Mouse (Mus musculus) liver, postnatal 0 days (tissue): ENCODE results near the gene Cpt1b. TPM values are rescaled to one million over a fixed set of nuclear protein-coding genes. Genes with fewer than 3 reads are reported as not detected.
"Not testable (repeated sequence)": the region's sequence is repeated elsewhere in the genome, so short reads cannot be mapped to it uniquely, and the experiment has no call there.

Source experiments
- ATAC-seq: fragments of 200-750 bp; cut with Nextera tagmentation; 2 replicates; pipeline ENCODE4 v1.8.0; 2017; ENCODE audit warnings: mild to moderate bottlenecking, moderate library complexity
- DNase-seq: peaks from one replicate; pipeline ENCODE4 v3.0.0-alpha.2; 2016
- H3K27ac ChIP-seq: fragments of 300-500 bp; sonication (generic); 2 replicates; pipeline ENCODE4 v1.5.1; 2014; ENCODE audit warnings: antibody characterized with exemption, moderate library complexity, mild to moderate bottlenecking, low read depth
- H3K27me3 ChIP-seq: fragments of 300-500 bp; sonication (generic); 2 replicates; pipeline ENCODE4 v1.6.1; 2014; ENCODE audit warnings: low read length, control low read depth, mixed read lengths; ENCODE audit not compliant: insufficient read depth
- H3K36me3 ChIP-seq: fragments of 300-500 bp; sonication (generic); replicated peaks from 2 replicates; pipeline ENCODE4 v1.6.1; 2014; ENCODE audit warnings: mild to moderate bottlenecking, control low read depth, low read length, moderate library complexity, mixed read lengths; ENCODE audit not compliant: insufficient read depth
- H3K4me1 ChIP-seq: fragments of 300-500 bp; sonication (generic); 2 replicates; pipeline ENCODE4 v1.6.1; 2014; ENCODE audit warnings: antibody characterized with exemption, mild to moderate bottlenecking, control low read depth; ENCODE audit not compliant: insufficient read depth
- H3K4me2 ChIP-seq: fragments of 300-500 bp; sonication (generic); 2 replicates; pipeline ENCODE4 v1.6.1; 2014; ENCODE audit warnings: low read depth, mild to moderate bottlenecking, low read length, moderate library complexity, mixed read lengths
- H3K4me3 ChIP-seq: fragments of 300-500 bp; sonication (generic); 2 replicates; pipeline ENCODE4 v1.5.1; 2014; ENCODE audit warnings: low read depth, low read length
- H3K9ac ChIP-seq: fragments of 300-500 bp; sonication (generic); replicated peaks from 2 replicates; pipeline ENCODE4 v1.6.1; 2014; ENCODE audit warnings: mild to moderate bottlenecking, moderate library complexity
- H3K9me3 ChIP-seq: fragments of 300-500 bp; sonication (generic); 2 replicates; pipeline ENCODE4 v1.6.1; 2016; ENCODE audit warnings: mild to moderate bottlenecking, control low read depth, low read length, mixed read lengths
- CTCF ChIP-seq: sonication (generic); IDR thresholded peaks from 2 replicates; pipeline ENCODE4 v1.5.1; 2016; ENCODE audit warnings: antibody characterized with exemption, low read depth
- EP300 ChIP-seq: IDR thresholded peaks from 2 replicates; pipeline ENCODE4 v1.6.1; 2016; ENCODE audit warnings: antibody characterized with exemption, low read depth, mild to moderate bottlenecking
- WGBS: fragments of 180-500 bp; shearing (Covaris S2); extraction: QIAGEN DNeasy Blood & Tissue Kit; methylation state at CpG from one replicate; pipeline ENCODE4 v1.1.7; 2014; ENCODE audit not compliant: insufficient replicate concordance; 5-methylcytosine and 5-hydroxymethylcytosine counted together
- polyA plus RNA-seq: library from polyadenylated mRNA; unstranded; fragments of >200 nt; fragmentation: Nextera tagmentation; extraction: Ambion mirVana; gene quantifications from 2 replicates; pipeline ENCODE4 v1.2.1, GENCODE M21; 2015

Gene Cpt1b
- polyA plus RNA-seq, 1 experiment from 2014 or later = 12.4 TPM

DNA sequence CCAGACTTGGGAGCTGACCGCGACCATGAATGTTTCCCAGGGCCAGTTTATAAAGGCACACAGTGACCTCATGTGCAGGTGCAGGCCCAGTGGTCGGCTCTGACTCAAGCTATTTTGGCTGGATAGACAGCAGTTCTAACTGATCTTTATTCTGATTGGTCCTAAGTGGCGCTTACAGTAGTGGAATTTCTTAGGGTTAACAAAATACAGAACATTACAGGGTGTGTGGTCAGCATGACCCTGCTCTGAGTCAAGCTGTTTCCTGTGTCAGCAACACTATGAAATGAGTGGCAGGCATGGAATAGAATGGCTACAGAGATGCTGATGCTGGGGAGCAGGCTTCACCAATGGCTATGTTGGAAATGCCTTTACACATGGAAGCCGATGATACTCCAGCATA, 10.2 kb upstream of the Cpt1b start:
- Histone ChIP-seq H3K27ac (no peak overlapping the region), H3K27me3 (no peaks in the 10 kb centered on the region), H3K9ac (no peak overlapping the region), H3K36me3 (no peaks in the 10 kb centered on the region), H3K4me2 (no peak overlapping the region), H3K4me3 (no peak overlapping the region), H3K4me1 (peaks cover 3% of the 10 kb centered on the region), H3K9me3 (no peaks in the 10 kb centered on the region)
- ATAC-seq (no peak), DNase-seq (no peak)
- TF ChIP-seq CTCF (no peak), EP300 (no peak)
- WGBS = 80% methylated on average over 5 of the region's 5 CpGs

DNA sequence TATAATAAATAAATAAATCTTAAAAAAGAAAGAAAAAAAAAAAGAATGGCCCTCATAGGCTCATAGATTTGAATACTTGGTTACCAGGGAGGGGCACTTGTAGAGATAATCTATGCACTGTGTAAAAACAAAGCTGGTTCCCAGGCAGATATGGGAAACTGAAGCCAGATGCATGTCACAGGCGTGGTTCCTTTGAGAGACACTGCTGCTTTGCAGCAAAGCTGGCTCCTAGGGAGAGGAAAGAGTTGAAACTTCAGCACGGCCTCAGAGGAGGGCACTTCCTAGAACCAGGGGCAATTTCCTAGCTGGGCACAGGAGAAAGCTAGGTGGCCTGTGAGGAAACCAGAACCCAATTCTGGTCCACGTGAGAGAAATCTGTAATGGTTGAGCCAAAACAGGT, 8.5 kb upstream of the Cpt1b start:
- H3K4me2 ChIP-seq = no peak overlapping the region
- no peaks in the 10 kb centered on the region for H3K9me3 ChIP-seq
- H3K36me3 ChIP-seq = no peaks in the 10 kb centered on the region
- ATAC-seq (no peak), DNase-seq (no peak)
- peaks cover 9% of the 10 kb centered on the region for H3K4me1 ChIP-seq
- no peaks in the 10 kb centered on the region for H3K27me3 ChIP-seq
- TF ChIP-seq EP300 = no peak
- TF ChIP-seq CTCF = no peak
- 58% methylated on average over 3 of the region's 3 CpGs for WGBS
- H3K27ac ChIP-seq = no peak overlapping the region
- no peak overlapping the region for H3K4me3 ChIP-seq
- no peak overlapping the region for H3K9ac ChIP-seq

DNA sequence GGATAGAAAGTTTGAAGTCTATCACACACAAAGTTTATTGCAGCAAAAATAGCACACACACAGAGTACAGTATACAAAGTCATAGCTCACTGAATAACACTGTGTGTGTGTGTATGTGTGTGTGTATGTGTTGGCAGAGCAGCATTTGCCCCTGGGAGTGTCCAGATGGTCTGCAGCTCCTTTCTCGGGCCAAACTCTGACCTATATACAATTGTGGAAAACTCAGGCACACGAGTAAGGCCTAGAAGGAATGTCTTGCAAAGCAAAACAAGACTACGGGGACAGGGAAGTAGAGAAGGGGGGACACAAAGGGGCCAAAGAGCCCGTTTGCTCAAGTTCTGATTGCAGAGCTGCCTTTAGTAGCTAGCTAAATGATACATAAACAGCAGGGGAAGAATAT, 7.3 kb upstream of the Cpt1b start:
- no peaks in the 10 kb centered on the region for H3K9me3 ChIP-seq
- no peak for ATAC-seq
- peaks cover 15% of the 10 kb centered on the region for H3K4me1 ChIP-seq
- no peak overlapping the region for H3K27ac ChIP-seq
- no peak overlapping the region for H3K4me3 ChIP-seq
- no peak overlapping the region for H3K9ac ChIP-seq
- H3K36me3 ChIP-seq = peaks cover 1% of the 10 kb centered on the region
- 72% methylated on average over 4 of the region's 4 CpGs for WGBS
- no peaks in the 10 kb centered on the region for H3K27me3 ChIP-seq
- no peak for DNase-seq
- TF ChIP-seq CTCF (no peak), EP300 (no peak)
- no peak overlapping the region for H3K4me2 ChIP-seq

DNA sequence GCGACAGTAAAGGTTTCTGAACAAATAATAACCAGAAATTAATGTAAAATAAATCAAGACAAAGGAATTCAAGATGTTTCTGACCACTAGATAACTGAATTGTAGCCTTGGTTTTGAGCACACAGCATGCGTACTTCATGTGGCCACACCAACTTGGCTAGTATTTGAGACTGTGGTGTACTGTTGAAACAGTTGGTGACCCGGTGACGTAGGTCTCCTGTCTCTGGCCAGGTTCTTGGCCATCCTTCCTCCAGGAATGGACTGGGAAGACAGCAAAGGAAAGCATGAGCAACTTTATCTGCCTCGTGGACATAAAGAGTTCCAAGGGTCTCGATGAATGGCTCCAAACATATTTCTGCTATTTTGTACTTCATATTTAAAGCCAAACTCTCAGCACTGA, 6.1 kb upstream of the Cpt1b start:
- Histone ChIP-seq H3K27me3 (no peaks in the 10 kb centered on the region), H3K27ac (peak overlapping the region; percentile 100; the same call in 1 of the 2 replicates), H3K9ac (no peak overlapping the region), H3K4me2 (no peak overlapping the region), H3K4me1 (peaks cover 15% of the 10 kb centered on the region), H3K4me3 (no peak overlapping the region), H3K9me3 (no peaks in the 10 kb centered on the region), H3K36me3 (peaks cover 9% of the 10 kb centered on the region)
- WGBS = 91% methylated on average over 6 of the region's 6 CpGs
- DNase-seq (no peak), ATAC-seq (no peak)
- TF ChIP-seq EP300 = no peak
- no peak for TF ChIP-seq CTCF

- no peaks in the 10 kb centered on the region for H3K27me3 ChIP-seq
- H3K4me3 ChIP-seq = 0 out of 2 replicates have a peak overlapping the region, but pooled peaks have one; percentile 92
- peak overlapping the region; percentile 97 for H3K4me2 ChIP-seq
- H3K27ac ChIP-seq = peak overlapping the region; percentile 100
- DNase-seq = no peak
- no peak for ATAC-seq
- peaks cover 15% of the 10 kb centered on the region for H3K4me1 ChIP-seq
- H3K9ac ChIP-seq = peak overlapping the region; percentile 34
- WGBS = 58% methylated on average over 3 of the region's 3 CpGs
- TF ChIP-seq CTCF (no peak), EP300 (no peak)
- peaks cover 14% of the 10 kb centered on the region for H3K36me3 ChIP-seq
- no peaks in the 10 kb centered on the region for H3K9me3 ChIP-seq
Observed at GRCm38 (mm10) chr15:89431271-89431670, 5.6 kb upstream of the Cpt1b start.

DNA sequence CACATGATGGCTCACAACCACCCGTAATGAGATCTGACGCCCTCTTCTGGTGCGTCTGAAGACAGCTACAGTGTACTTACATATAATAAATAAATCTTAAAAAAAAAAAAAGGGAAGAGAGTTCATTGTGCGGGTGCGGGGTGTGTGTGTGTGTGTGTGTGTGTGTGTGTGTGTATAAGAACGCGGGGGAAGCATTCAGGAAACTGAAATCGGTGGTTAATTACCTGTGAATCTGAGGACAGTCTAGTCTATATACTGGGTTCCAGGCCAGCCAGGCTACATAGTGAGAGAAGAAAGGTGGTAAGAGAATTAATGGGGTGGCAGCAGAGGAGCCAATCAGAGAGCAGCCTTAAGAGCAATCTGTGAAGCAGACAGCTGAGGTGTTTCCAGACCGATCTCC, 5.1 kb upstream of the Cpt1b start:
- H3K27ac ChIP-seq = peak overlapping the region; percentile 100
- WGBS = 56% methylated on average over 6 of the region's 9 CpGs
- H3K27me3 ChIP-seq, DNase-seq, ATAC-seq, H3K9me3 ChIP-seq: not testable (repeated sequence)
- peaks cover 15% of the 10 kb centered on the region for H3K4me1 ChIP-seq
- H3K4me2 ChIP-seq = peak overlapping the region; percentile 97
- H3K36me3 ChIP-seq = peaks cover 18% of the 10 kb centered on the region
- peak overlapping the region; percentile 92 for H3K4me3 ChIP-seq
- peak overlapping the region; percentile 34 for H3K9ac ChIP-seq

GRCm38 (mm10) chr15:89430341-89430740, 4.7 kb upstream of the Cpt1b start:
- Histone ChIP-seq H3K4me3 (peak overlapping the region; percentile 92), H3K9me3 (no peaks in the 10 kb centered on the region), H3K36me3 (peaks cover 19% of the 10 kb centered on the region), H3K27ac (peak overlapping the region; percentile 100), H3K9ac (peak overlapping the region; percentile 97), H3K4me1 (peaks cover 15% of the 10 kb centered on the region), H3K4me2 (peak overlapping the region; percentile 97), H3K27me3 (no peaks in the 10 kb centered on the region)
- no peak for ATAC-seq
- no peak for DNase-seq
- no peak for TF ChIP-seq EP300
- peak; percentile 22 for TF ChIP-seq CTCF
- 32% methylated on average over 6 of the region's 6 CpGs for WGBS
